Mouse (Mus musculus) skeletal muscle tissue, adult 2 months (tissue): Measurements from ENCODE around the gene Tpst1.

Experiments used
- DNase-seq: peaks from one replicate; pipeline ENCODE4 v3.0.0-alpha.2; 2012; ENCODE audit warnings: low read depth, low spot score

Tpst1 gene

DNA sequence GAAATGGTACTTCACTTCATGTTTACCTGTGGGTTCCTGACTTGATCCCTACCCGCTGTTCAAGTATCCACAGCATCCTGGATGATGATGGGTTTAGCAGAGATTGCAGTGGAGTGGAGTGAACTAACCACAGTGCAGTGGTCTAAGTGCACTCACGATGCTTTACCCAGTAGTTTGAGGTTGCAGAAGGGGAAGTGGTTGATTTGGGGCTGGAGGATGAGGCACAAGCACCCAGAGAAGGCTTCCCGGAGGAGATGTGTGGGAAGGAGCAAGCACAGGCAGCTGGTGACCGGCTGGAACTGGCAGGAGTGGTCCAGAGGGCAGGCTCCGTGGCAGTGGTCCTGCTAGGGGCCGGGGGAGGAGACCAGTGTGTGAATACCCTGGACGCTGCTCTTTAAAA is 16.1 kb downstream of the Tpst1 start:
- DNase-seq = no peak

DNA sequence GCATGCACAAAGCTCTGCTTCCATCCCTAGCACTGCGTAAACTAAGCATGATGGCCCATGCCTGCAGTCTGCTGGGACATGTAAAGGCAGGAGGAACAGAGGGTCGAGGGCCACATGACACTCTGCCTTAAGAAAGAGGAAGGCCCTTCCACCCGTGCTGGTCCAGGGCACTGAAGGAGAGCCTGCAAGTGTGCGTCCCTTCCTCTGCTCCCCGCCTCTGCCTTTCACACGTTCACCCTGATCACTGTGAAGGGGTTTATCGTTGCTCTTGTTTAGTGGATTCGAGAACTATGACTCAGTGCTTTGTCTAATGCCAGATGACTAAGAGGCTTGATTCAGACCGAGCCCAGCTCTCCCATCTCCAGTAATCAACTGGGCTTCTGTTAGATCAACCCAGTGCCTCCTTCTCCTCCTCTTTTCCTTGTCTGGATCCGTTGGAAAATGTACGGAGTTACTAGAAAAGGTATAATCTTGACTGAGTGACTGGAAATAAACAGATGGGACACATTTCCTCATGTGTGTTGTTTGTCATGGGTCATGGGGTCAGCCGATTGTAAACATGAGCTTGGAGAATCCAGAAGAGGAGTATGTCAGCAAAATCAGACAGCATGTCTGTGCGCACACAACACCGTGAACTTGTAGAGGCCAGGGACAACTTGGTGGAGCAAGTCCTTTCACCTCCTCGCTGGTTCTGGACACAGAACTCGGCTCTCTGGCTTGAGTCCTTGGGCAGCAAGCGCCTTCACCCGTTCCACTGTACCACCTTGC is 16.7 kb downstream of the Tpst1 start:
- peak; percentile 36 for DNase-seq

DNA sequence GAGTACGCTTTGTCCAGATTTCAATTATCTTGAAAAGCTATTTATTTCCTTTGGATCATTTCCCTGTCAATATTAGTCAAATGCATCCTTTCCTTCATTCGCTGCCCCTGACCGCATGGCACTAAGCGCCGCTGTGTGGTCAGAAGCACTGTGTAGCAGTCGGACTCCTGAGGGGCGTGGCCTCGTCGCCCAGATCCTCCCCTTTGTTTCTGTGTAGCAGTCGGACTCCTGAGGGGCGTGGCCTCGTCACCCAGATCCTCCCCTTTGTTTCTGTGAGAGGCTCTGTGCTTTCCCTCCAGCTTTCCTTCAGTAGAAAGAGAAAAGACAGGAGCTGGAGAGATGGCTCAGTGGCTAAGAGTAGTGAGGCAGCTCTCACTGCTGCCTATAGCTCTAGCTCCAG is 23.6 kb downstream of the Tpst1 start:
- no peak for DNase-seq

DNA sequence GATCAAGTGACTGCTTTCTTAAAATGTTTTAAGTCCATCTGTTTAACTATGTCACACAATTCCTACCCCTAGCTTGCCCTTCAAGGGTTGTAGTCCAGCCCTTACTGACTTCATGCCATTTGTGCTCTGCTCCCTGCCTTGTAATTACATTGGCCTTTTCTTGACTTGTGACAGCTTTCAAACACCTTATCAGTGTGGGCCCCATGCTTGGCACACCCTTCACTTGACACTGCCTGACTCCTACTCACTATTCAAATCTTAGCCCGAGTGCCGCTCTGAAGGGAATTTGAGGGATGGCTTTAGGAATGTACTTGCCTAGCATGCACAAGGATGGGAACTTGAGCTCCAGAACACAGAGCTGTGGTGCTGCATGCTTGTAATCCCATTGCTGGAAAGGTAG is 24.7 kb downstream of the Tpst1 start:
- DNase-seq = no peak

GRCm38 (mm10) chr5:130101724-130102123 is 28.6 kb downstream of the Tpst1 start:
- DNase-seq = no peak

DNA sequence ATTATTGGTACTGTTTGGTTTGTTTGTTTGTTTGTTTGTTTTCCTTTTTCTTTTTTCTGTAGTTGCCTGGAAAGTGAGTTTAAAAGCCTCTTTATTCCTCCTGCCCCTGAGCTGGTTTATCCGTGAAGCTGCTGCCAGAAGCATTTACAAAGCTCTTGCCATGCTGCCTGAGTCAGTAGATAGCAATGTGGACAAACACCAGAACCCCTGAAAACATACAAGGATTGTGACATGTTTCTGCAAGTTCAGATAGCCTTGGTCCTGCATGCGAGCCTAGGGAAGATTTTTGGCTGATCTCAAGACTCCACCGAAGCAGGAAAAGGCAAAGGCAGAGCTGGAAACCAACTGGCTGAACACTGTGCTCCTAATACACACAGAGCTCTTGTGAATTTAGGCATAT is 36.2 kb downstream of the Tpst1 start:
- DNase-seq = no peak

DNA sequence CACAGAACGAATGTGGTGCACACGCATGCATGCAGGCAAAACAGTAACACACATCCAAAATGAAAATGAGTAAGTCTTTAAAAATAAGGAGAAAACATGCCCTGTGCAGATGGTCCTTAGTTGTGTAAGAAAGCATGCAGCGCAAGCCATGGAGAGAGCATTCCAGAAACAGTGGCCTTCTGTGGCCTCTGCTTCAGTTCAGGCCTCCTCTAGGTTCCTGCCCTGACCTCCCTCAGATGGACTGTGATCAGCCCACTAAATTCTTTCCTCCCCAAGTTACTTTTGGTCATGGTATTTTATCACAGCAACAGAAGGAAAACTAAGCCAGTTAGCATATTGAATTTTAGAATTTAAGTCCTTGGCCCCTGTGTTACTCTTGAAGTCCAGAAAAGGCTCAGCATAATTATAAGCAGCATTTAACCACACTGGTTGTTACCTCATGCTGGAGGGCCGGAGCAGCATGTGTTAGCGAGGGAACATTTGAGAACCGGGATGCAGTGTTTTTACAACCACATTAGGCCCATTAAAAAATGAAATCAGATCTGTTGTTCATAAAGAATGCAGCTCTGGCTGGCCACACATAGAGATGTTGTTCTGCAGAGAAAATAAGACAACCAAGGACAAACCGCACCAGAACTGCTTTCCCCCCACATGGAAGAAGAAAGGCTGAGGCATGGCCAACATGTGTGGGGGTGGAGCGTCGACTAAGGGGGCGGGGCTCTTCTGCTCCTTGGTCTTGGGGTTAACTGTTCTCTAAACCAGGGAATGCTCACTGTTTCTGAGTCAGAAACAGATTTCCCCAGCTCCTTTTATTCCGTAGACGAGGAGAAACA is 37.7 kb downstream of the Tpst1 start:
- DNase-seq = no peak

DNA sequence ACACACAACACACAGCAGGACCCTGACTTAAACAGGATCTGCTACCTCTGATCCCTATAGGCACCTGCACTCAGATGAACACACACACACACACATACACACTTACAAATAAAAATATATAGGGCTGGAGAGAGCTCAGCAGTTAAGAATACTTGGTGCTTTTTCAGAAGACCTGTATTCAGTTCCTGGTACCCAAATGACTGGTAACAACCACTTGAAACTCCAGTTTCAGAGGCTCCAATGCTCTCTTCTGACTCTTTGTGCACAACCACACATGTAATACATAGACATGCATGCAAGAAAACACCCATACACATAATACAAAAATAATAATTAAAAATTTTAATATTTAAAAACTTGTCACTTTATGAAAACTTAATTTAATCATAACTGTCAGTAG is 39.5 kb downstream of the Tpst1 start:
- DNase-seq = no peak

DNA sequence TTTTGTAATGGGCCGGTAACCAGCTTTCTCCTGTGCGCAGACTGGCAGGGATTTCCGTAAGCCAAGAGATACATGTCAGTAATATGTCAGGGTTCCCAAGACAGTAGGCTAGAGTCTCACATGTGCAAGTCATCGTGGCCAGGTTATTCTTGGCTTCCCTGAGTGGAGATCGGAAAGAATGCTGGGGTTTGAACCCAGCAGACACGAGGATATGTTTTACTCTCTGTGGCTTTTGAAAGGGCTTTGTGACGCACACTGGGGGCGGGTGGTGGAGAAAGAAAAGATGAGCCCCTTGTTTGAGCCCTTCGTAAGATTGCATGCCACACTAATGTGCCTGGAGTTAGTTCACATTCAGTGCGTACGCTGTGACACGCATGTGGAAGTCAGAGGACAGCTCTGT is 43.0 kb downstream of the Tpst1 start:
- no peak for DNase-seq

DNA sequence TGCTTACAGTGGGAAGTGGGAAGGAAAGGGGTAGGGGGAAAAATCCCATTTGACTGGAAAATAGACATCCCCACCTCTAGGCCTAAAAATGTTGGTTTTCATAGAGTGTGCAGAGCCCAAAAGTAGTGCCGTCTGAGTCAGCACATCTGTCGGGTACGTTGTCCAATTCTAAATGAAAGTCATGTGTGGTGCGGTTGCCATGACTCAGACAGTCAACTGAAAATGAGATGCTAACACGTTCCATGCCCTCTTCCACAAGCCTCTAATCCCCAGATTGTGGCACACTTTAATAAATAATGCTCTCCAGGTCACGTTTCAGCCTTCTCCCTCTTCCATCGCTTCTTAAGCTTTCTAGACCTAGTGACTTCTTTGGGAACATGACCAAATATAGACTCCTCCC is 43.7 kb downstream of the Tpst1 start:
- no peak for DNase-seq

DNA sequence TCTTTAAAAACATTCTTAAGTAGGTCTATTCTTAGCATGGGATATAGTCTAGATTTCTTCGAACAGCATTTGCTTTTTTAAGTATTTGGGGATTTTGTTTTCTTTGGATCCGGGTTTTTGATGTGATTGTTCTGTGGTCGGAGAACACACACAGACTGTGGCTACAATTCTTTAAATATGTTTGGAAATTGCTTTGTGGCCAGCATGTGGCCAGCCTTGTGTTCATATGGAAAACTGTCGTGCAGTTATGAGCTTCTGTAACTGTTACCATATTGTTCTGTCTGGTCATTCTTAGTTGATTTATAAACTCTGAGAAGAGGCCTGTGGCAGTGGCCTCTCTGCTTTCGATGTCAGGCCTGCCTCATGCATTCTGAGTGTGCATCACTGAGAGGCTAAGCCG is 44.8 kb downstream of the Tpst1 start:
- no peak for DNase-seq

GRCm38 (mm10) chr5:130119236-130119635 is 46.1 kb downstream of the Tpst1 start:
- no peak for DNase-seq

DNA sequence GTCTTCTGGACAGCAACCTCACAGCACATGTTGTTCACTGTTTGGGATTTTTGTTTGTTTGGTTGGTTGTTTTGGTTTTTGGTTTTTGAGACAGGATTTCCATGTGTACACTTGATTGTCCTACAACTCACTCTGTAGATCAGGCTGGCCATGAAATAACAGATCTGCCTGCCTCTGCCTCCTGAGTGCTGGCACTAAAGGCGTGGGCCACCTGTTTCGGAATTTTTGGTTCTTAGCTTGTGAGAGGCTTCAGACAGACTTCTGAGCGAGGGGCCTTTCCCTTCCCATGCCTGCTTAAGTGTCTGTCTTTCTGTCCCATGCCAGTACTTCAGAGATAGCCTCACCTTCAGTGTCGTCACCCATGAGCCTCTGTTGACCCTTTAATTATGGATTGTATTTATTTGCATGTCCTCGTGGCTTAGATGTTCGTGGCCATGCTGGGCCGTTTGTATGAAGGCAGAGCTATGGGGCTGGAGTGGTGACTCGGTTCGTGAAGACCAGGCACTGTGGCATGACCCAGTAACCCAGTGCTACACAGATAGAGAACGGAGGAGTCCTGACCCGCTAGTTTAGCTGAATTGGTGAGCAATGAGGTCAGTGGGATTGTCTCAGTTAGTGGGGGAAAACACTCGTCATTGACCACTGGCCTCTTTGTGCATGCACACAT is 47.1 kb downstream of the Tpst1 start:
- DNase-seq = no peak

GRCm38 (mm10) chr5:130120904-130121303 is 47.8 kb downstream of the Tpst1 start:
- DNase-seq = peak; percentile 75

DNA sequence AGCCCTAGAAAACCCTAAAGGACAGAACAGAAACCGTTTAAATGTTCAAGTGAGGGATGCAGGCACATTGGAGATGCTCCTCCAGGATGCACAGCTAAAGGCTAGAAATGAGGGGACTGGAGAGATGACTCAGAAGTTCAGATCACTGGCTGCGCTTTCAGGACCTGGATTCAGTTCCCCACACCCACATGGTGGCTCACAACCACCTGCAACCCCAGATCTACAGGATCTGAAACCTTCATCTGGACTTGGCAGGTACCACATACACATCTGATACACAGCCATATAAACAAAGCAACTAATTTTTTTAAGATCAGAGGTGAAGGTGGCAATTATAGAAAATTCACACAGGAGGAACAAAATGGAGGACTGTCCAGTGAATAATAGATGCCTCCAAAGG is 49.2 kb downstream of the Tpst1 start:
- no peak for DNase-seq

GRCm38 (mm10) chr5:130124271-130124670 is 51.1 kb downstream of the Tpst1 start:
- no peak for DNase-seq

DNA sequence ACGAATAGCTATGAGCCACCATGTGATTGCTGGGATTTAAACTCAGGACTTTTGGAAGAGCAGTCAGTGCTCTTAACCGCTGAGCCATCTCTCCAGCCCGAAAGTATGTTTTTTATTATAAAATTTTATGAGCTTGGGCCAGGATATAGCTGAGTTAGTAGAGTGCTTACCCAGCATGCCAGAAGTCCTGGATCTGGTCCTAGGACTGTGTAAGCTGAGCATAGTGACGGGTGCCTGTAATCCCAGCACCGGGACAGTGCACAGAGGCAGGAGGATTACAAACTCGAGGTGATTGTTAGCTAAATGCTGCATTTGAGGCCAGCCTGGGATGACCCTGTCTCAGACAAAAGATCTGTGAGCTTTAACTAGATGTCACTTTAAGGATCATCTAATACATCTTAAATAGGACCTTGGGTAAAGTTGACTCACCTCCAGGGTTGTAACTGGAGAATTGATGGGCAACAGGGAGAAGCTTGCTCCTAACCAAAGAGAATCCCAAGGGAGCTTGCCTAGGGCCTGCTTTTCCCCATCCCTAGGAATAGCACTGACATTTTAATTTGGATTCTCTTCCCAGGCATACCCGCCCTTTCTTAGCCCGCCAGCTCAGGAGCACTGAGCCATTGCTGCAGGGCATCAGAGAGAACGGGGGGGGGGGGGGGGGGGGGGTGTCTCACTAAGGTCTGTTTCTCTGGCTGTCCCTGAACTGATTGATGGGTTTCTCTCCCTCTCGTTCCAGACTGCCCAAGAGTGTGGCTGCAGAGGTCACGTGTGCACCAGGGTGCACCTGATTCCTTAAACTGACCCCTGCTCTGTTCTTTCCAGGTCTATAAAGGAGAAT is 55.8 kb downstream of the Tpst1 start:
- DNase-seq = peak; percentile 40

GRCm38 (mm10) chr5:130129524-130129793 is 56.3 kb downstream of the Tpst1 start:
- no peak for DNase-seq

DNA sequence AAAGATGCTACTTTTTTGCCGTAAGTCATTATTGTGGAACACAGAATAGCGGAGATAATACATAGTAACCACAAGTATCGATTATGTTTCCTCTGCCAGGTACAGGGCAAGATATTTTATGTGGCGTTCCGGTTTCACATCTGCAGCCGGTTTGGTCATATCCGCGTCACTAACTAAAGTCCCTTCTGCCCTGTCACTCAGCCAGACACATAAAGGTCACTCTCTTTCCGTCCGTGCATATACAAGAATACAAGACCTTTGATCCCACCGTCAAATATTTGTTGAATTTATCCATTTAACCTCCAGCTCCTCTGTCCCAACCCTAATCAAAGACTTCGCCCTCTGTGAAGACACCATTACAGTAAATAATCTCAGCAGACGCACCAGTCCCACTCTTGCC is 63.5 kb downstream of the Tpst1 start:
- no peak for DNase-seq

DNA sequence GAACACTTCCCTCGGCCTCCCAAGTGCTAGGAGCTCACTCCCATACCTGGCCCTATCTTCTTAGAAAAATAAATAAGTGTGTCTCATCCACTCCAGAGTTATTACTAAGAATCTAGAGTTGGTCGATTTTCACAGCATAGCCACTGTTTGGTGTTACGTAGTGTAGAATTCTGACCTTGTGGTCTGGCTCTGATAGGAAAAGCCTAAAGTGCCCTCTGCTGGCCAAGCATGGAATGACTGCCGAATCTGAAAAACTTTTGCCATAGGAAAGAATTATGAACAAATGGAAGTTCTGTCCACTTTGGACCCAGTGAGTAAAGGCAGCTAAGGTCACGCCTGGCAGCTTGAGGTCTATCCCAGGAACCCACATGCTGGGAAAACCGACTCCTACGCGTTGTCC is 66.3 kb downstream of the Tpst1 start:
- peak; percentile 71 for DNase-seq

- no peak for DNase-seq
Observed at GRCm38 (mm10) chr5:130141138-130141537, 68.0 kb downstream of the Tpst1 start.

- DNase-seq = no peak
Observed at GRCm38 (mm10) chr5:130142041-130142440, 68.9 kb downstream of the Tpst1 start.
